Mouse (Mus musculus): ENCODE measurements at regions not wholly inside any gene's neighbourhood (a gene's known extent, or its start where the extent isn't known, plus 50 kb on each side); places are given as distances from the start of the nearest gene placed in this dataset.

GRCm38 (mm10) chr4:127862875-127863274 lies 107.9 kb downstream of the CK137956 start:
- Histone ChIP-seq H3K4me3 (ENCODE audit: low read depth, low read length) (no peak overlapping the region), H3K27me3 (ENCODE audit: insufficient read depth, low read length) (no peaks in the 10 kb centered on the region), H3K9me3 (ENCODE audit: low read depth, low read length) (no peaks in the 10 kb centered on the region), H3K4me2 (no peak overlapping the region), H3K36me3 (ENCODE audit: insufficient read depth) (no peaks in the 10 kb centered on the region), H3K9ac (no peak overlapping the region), H3K4me1 (ENCODE audit: insufficient read depth) (no peaks in the 10 kb centered on the region), H3K27ac (ENCODE audit: low read depth) (no peak overlapping the region)
- 86% methylated on average over 5 of the region's 5 CpGs for WGBS
- no peak for ATAC-seq (ENCODE audit: insufficient read depth)
- TF ChIP-seq CTCF (IDR thresholded peaks at IDR 0.05; ENCODE audit: low read depth) = no peak
- no peak for DNase-seq

DNA sequence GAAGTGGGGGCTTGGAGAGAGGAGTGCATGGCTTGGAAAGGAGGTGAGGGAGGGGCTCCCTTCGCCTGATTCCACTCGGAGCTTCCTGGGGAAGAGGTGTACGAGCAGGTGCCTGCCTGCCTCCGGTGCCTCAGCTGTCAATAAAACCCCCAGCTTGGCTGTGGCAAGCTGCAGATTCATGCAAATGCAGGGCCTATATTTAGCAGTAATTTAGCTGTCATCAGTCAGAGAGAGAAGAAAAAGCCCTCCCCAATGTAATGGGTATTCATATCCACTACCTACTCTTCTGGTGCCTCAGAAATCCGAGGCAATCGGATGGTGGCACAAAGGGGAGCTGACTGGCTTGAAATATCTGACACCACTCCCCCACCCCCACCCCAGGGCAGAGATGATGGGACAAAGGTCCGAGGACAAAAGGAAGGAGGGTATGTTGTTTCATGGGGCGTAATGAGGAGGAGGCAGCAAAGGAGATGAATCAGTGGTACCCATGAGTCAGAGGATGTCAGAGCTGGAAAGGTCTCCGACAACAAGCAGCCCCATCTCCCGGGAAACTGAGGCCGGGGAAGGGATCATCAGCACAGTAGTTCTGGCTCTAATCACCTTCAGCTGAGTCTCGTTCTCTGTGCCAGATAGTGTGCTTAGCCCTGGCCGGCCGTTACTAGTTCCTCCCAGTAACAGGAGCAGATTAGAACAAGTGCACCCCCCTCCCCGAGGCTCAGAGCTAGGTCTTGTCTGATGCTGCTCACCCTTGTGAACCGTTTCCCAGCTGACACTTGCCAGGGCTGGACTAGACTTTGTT lies 109.2 kb downstream of the CK137956 start:
- TF ChIP-seq CTCF (IDR thresholded peaks at IDR 0.05; ENCODE audit: low read depth) = no peak
- DNase-seq (no peak), ATAC-seq (ENCODE audit: insufficient read depth) (no peak)
- 60% methylated on average over 16 of the region's 16 CpGs for WGBS
- no peaks in the 10 kb centered on the region for H3K9me3 ChIP-seq (ENCODE audit: low read depth, low read length)
- no peaks in the 10 kb centered on the region for H3K27me3 ChIP-seq (ENCODE audit: insufficient read depth, low read length)
- H3K4me3 ChIP-seq (ENCODE audit: low read depth, low read length) = no peak overlapping the region
- no peak overlapping the region for H3K4me2 ChIP-seq
- H3K36me3 ChIP-seq (ENCODE audit: insufficient read depth) = no peaks in the 10 kb centered on the region
- H3K27ac ChIP-seq (ENCODE audit: low read depth) = no peak overlapping the region
- no peak overlapping the region for H3K9ac ChIP-seq
- H3K4me1 ChIP-seq (ENCODE audit: insufficient read depth) = no peaks in the 10 kb centered on the region

DNA sequence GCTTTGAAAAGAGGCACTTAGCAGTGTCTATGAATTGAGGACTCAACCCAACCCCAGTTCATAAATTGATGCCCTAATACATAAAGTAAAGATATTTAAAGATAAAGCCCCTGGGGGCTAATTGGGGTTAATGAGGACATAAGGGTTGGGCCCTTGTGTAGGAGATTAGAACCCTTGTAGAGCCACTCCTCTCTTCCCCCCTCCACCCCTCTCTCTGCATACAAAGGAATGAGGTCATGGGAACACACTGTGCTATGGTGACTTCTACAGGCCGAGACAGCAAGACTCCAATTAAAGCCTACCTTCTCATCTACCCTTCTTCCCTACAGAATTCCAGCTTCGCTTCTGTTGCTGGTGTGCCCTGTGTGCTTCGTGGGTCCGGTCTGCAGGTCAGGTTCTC lies 110.5 kb downstream of the CK137956 start:
- WGBS = 87% methylated on average over 4 of the region's 4 CpGs
- TF ChIP-seq CTCF (IDR thresholded peaks at IDR 0.05; ENCODE audit: low read depth) = no peak

DNA sequence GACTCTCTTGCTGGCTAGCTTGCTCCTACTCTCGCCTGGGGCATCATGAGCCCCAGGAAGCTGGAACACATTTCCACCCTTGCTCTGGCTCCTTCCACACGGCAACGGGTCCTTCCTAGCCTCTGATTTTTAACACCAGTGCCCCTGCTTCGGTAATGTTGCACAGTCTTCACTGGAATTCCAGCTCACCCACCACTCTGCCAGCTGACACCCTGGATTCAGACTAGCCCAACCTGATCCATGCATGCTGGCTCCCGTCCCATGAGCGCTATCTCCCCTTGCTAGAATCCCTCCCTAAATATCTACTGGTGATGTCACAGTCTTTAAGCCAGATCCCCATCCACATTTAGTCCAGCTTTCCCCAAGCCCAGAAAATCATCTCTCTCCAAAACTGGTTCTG lies 111.2 kb downstream of the CK137956 start:
- no peak for ATAC-seq (ENCODE audit: insufficient read depth)
- no peak for TF ChIP-seq CTCF (IDR thresholded peaks at IDR 0.05; ENCODE audit: low read depth)
- 68% methylated on average over 6 of the region's 6 CpGs for WGBS

More for the DNA sequence above, 110.5 kb downstream of the CK137956 start:
- Histone ChIP-seq H3K9me3 (ENCODE audit: low read depth, low read length) (no peaks in the 10 kb centered on the region), H3K9ac (no peak overlapping the region), H3K4me3 (ENCODE audit: low read depth, low read length) (no peak overlapping the region), H3K4me2 (no peak overlapping the region), H3K36me3 (ENCODE audit: insufficient read depth) (no peaks in the 10 kb centered on the region), H3K4me1 (ENCODE audit: insufficient read depth) (no peaks in the 10 kb centered on the region), H3K27ac (ENCODE audit: low read depth) (no peak overlapping the region), H3K27me3 (ENCODE audit: insufficient read depth, low read length) (no peaks in the 10 kb centered on the region)
- DNase-seq (no peak), ATAC-seq (ENCODE audit: insufficient read depth) (no peak)

GRCm38 (mm10) chr4:127858566-127858965 lies 112.2 kb downstream of the CK137956 start:
- no peaks in the 10 kb centered on the region for H3K9me3 ChIP-seq (ENCODE audit: low read depth, low read length)
- DNase-seq (no peak), ATAC-seq (ENCODE audit: insufficient read depth) (no peak)
- no peak overlapping the region for H3K9ac ChIP-seq
- no peaks in the 10 kb centered on the region for H3K27me3 ChIP-seq (ENCODE audit: insufficient read depth, low read length)
- H3K4me2 ChIP-seq = no peak overlapping the region
- no peak for TF ChIP-seq CTCF (IDR thresholded peaks at IDR 0.05; ENCODE audit: low read depth)
- H3K4me3 ChIP-seq (ENCODE audit: low read depth, low read length) = no peak overlapping the region
- no peak overlapping the region for H3K27ac ChIP-seq (ENCODE audit: low read depth)
- H3K4me1 ChIP-seq (ENCODE audit: insufficient read depth) = no peaks in the 10 kb centered on the region
- WGBS = 85% methylated on average over 3 of the region's 3 CpGs
- no peaks in the 10 kb centered on the region for H3K36me3 ChIP-seq (ENCODE audit: insufficient read depth)

More for the DNA sequence above, 111.2 kb downstream of the CK137956 start:
- Histone ChIP-seq H3K4me3 (ENCODE audit: low read depth, low read length) (no peak overlapping the region), H3K4me2 (no peak overlapping the region), H3K9me3 (ENCODE audit: low read depth, low read length) (no peaks in the 10 kb centered on the region), H3K4me1 (ENCODE audit: insufficient read depth) (no peaks in the 10 kb centered on the region), H3K9ac (no peak overlapping the region), H3K27ac (ENCODE audit: low read depth) (no peak overlapping the region), H3K27me3 (ENCODE audit: insufficient read depth, low read length) (no peaks in the 10 kb centered on the region), H3K36me3 (ENCODE audit: insufficient read depth) (no peaks in the 10 kb centered on the region)
- no peak for DNase-seq

- no peak for TF ChIP-seq CTCF (IDR thresholded peaks at IDR 0.05; ENCODE audit: low read depth)
- Histone ChIP-seq H3K27me3 (ENCODE audit: insufficient read depth, low read length) (no peaks in the 10 kb centered on the region), H3K36me3 (ENCODE audit: insufficient read depth) (no peaks in the 10 kb centered on the region), H3K27ac (ENCODE audit: low read depth) (no peak overlapping the region), H3K4me2 (no peak overlapping the region), H3K4me1 (ENCODE audit: insufficient read depth) (no peaks in the 10 kb centered on the region), H3K9me3 (ENCODE audit: low read depth, low read length) (no peaks in the 10 kb centered on the region), H3K9ac (no peak overlapping the region), H3K4me3 (ENCODE audit: low read depth, low read length) (no peak overlapping the region)
- 65% methylated on average over 1 of the region's 1 CpGs for WGBS
- DNase-seq = peak; percentile 11
- no peak for ATAC-seq (ENCODE audit: insufficient read depth)
Observed at GRCm38 (mm10) chr4:127855836-127856235, 114.9 kb downstream of the CK137956 start.

GRCm38 (mm10) chr4:127854776-127855409 lies 115.9 kb downstream of the CK137956 start:
- Histone ChIP-seq H3K36me3 (ENCODE audit: insufficient read depth) (no peaks in the 10 kb centered on the region), H3K4me2 (no peak overlapping the region), H3K4me1 (ENCODE audit: insufficient read depth) (no peaks in the 10 kb centered on the region), H3K27me3 (ENCODE audit: insufficient read depth, low read length) (no peaks in the 10 kb centered on the region), H3K9me3 (ENCODE audit: low read depth, low read length) (no peaks in the 10 kb centered on the region), H3K9ac (no peak overlapping the region), H3K4me3 (ENCODE audit: low read depth, low read length) (no peak overlapping the region), H3K27ac (ENCODE audit: low read depth) (no peak overlapping the region)
- no peak for ATAC-seq (ENCODE audit: insufficient read depth)
- TF ChIP-seq CTCF (IDR thresholded peaks at IDR 0.05; ENCODE audit: low read depth) = no peak
- DNase-seq = no peak
- 67% methylated on average over 3 of the region's 3 CpGs for WGBS
